Mouse (Mus musculus) CH12.LX (cell line): ENCODE measurements at regions not wholly inside any gene's neighbourhood (a gene's known extent, or its start where the extent isn't known, plus 50 kb on each side); places are given as distances from the start of the nearest gene placed in this dataset.

ENCODE experiments used
- DNase-seq: peaks from one replicate; pipeline ENCODE4 v3.0.0-alpha.2; 2013; ENCODE audit errors: extremely low read depth
- H3K27ac ChIP-seq: 2 replicates; pipeline ENCODE4 v1.5.1; 2012; ENCODE audit warnings: low read depth, mild to moderate bottlenecking, control low read depth, moderate library complexity; ENCODE audit not compliant: insufficient read depth
- H3K27me3 ChIP-seq: replicated peaks from 2 replicates; pipeline ENCODE3; 2012; ENCODE audit warnings: inconsistent platforms
- H3K36me3 ChIP-seq, 2 experiments: replicated peaks in 1 of 2; 2 replicates each; pipeline versions ENCODE3 to v1.6.1; 2012; ENCODE audit warnings: inconsistent platforms in 1 of 2, low read length in 1 of 2, mild to moderate bottlenecking in 1 of 2, mixed read lengths in 1 of 2, moderate library complexity in 1 of 2; ENCODE audit not compliant: control insufficient read depth in 1 of 2, insufficient read depth in 1 of 2
- H3K4me1 ChIP-seq, 2 experiments: 2 replicates each; pipeline ENCODE4 v1.6.1; 2012; ENCODE audit warnings: inconsistent platforms in 1 of 2, moderate library complexity in 1 of 2; ENCODE audit not compliant: insufficient read depth in 2 of 2, control insufficient read depth in 1 of 2
- H3K4me2 ChIP-seq: 2 replicates; pipeline ENCODE4 v1.6.1; 2012; ENCODE audit warnings: low read depth, mild to moderate bottlenecking, control low read depth; ENCODE audit not compliant: poor library complexity, insufficient read depth, severe bottlenecking
- H3K4me3 ChIP-seq, 3 experiments: fragments of 150-350 bp in 1 of 3; sonication (generic) in 1 of 3; replicated peaks in 1 of 3; 2 replicates each; pipeline versions ENCODE3 to v1.5.1; 2011 to 2012; ENCODE audit warnings: low read depth in 2 of 3, low read length in 2 of 3, mild to moderate bottlenecking in 2 of 3, moderate library complexity in 2 of 3, control low read depth in 1 of 3, improper control_type of control experiment in 1 of 3, inconsistent platforms in 1 of 3, mixed read lengths in 1 of 3; ENCODE audit not compliant: poor library complexity in 1 of 3
- H3K79me2 ChIP-seq: replicated peaks from 2 replicates; pipeline ENCODE4 v1.6.1; 2012; ENCODE audit warnings: mild to moderate bottlenecking, moderate library complexity; ENCODE audit not compliant: control insufficient read depth, poor library complexity, insufficient read depth, severe bottlenecking; ENCODE audit errors: extremely low read depth
- H3K9ac ChIP-seq: 2 replicates; pipeline ENCODE4 v1.6.1; 2012; ENCODE audit warnings: low read depth, mild to moderate bottlenecking, control low read depth, moderate library complexity; ENCODE audit not compliant: insufficient read depth
- H3K9me3 ChIP-seq: replicated peaks from 2 replicates; pipeline ENCODE3; 2012; ENCODE audit warnings: low read length, inconsistent platforms, mixed read lengths
- BHLHE40 ChIP-seq: IDR thresholded peaks from 2 replicates; pipeline ENCODE4 v1.6.1; 2011; ENCODE audit warnings: mild to moderate bottlenecking, low read depth, low read length, improper control_type of control experiment
- CTCF ChIP-seq, 2 experiments: IDR thresholded peaks in 1 of 2; conservative IDR thresholded peaks in 1 of 2; 2 replicates each; pipeline ENCODE4 v1.5.1; 2011 to 2012; ENCODE audit warnings: low read depth in 2 of 2, low read length in 2 of 2, improper control_type of control experiment in 1 of 2, inconsistent platforms in 1 of 2, mild to moderate bottlenecking in 1 of 2, moderate library complexity in 1 of 2
- EP300 ChIP-seq: IDR thresholded peaks from 2 replicates; pipeline ENCODE4 v1.6.1; 2011; ENCODE audit warnings: low read length, improper control_type of control experiment
- ETS1 ChIP-seq: conservative IDR thresholded peaks from 2 replicates; pipeline ENCODE4 v1.6.1; 2012; ENCODE audit warnings: low read depth, mild to moderate bottlenecking, inconsistent platforms, low read length, improper control_type of control experiment, moderate library complexity
- HCFC1 ChIP-seq: IDR thresholded peaks from 2 replicates; pipeline ENCODE4 v1.6.1; 2012; ENCODE audit warnings: low read depth, mild to moderate bottlenecking, inconsistent platforms, low read length, improper control_type of control experiment
- JUN ChIP-seq: IDR thresholded peaks from 2 replicates; pipeline ENCODE4 v1.6.1; 2011; ENCODE audit warnings: low read depth, mild to moderate bottlenecking, low read length, improper control_type of control experiment, moderate library complexity; ENCODE audit not compliant: insufficient read depth
- KAT2A ChIP-seq: IDR thresholded peaks from 2 replicates; pipeline ENCODE4 v1.6.1; 2012; ENCODE audit warnings: low read length, improper control_type of control experiment, inconsistent platforms; ENCODE audit not compliant: insufficient replicate concordance
- NRF1 ChIP-seq: IDR thresholded peaks from 2 replicates; pipeline ENCODE4 v1.6.1; 2014; ENCODE audit warnings: low read depth, mild to moderate bottlenecking, inconsistent platforms, low read length, improper control_type of control experiment, moderate library complexity
- POLR2A ChIP-seq: IDR thresholded peaks from 2 replicates; pipeline ENCODE4 v1.6.1; 2011; ENCODE audit warnings: low read depth, mild to moderate bottlenecking, improper control_type of control experiment, low read length
- POLR2AphosphoS2 ChIP-seq: IDR thresholded peaks from 2 replicates; pipeline ENCODE4 v1.6.1; 2011; ENCODE audit warnings: low read depth, low read length, improper control_type of control experiment
- RAD21 ChIP-seq: IDR thresholded peaks from 2 replicates; pipeline ENCODE4 v1.6.1; 2011; ENCODE audit warnings: low read depth, mild to moderate bottlenecking, low read length, improper control_type of control experiment, moderate library complexity
- RCOR1 ChIP-seq: conservative IDR thresholded peaks from 2 replicates; pipeline ENCODE4 v1.6.1; 2012; ENCODE audit warnings: low read depth, mild to moderate bottlenecking, inconsistent platforms, low read length, improper control_type of control experiment
- TCF12 ChIP-seq: IDR thresholded peaks from 2 replicates; pipeline ENCODE4 v1.6.1; 2014; ENCODE audit warnings: low read depth, mild to moderate bottlenecking, inconsistent platforms, low read length, improper control_type of control experiment
- UBTF ChIP-seq: IDR thresholded peaks from 2 replicates; pipeline ENCODE4 v1.6.1; 2012; ENCODE audit warnings: low read depth, mild to moderate bottlenecking, inconsistent platforms, low read length, improper control_type of control experiment, moderate library complexity
- USF2 ChIP-seq: conservative IDR thresholded peaks from 2 replicates; pipeline ENCODE4 v1.6.1; 2011; ENCODE audit warnings: low read depth, low read length, improper control_type of control experiment
- ZKSCAN1 ChIP-seq: IDR thresholded peaks from 2 replicates; pipeline ENCODE4 v1.6.1; 2012; ENCODE audit warnings: low read depth, inconsistent platforms, low read length, improper control_type of control experiment, borderline replicate concordance
- ZNF384 ChIP-seq: IDR thresholded peaks from 2 replicates; pipeline ENCODE4 v1.6.1; 2012; ENCODE audit warnings: low read depth, low read length, improper control_type of control experiment, inconsistent platforms
- dilution Hi-C: fragments of 300-500 bp; cut with MboI; formaldehyde crosslinking; loops from 2 replicates; pipeline ENCODE4 v1.14.3; 2020; ENCODE audit warnings: low sequenced_read_pairs; ENCODE audit not compliant: extremely low pct_unique_long_range_greater_than_20kb, extremely low pct_ligation_motif_present
- in situ Hi-C: fragments of 300-500 bp; cut with MboI; formaldehyde crosslinking; loops from 3 replicates; pipeline ENCODE4 v1.14.3; 2019; ENCODE audit warnings: low sequenced_read_pairs, low pct_ligation_motif_present, low pct_unique_long_range_greater_than_20kb, mixed read lengths

- Histone ChIP-seq H3K27me3 (no peaks in the 10 kb centered on the region), H3K36me3 (no peaks in the 10 kb centered on the region), H3K27ac (no peak overlapping the region), H3K9me3 (peaks cover 93% of the 10 kb centered on the region), H3K9ac (no peak overlapping the region), H3K4me2 (no peak overlapping the region), H3K4me3 (no peak overlapping the region), H3K4me1 (no peaks in the 10 kb centered on the region), H3K79me2 (no peaks in the 10 kb centered on the region)
- no peak for DNase-seq
- in situ Hi-C loops (no loop called here), dilution Hi-C loops (no loop called here)
- no peak for TF ChIP-seq ZNF384
- no peak for TF ChIP-seq CTCF (conservative IDR thresholded peaks at IDR 0.05 in 1 of 2, IDR thresholded peaks at IDR 0.05 in 1 of 2; ENCODE audit: low read depth in 2 of 2, low read length in 2 of 2)
- TF ChIP-seq ZKSCAN1 = no peak
- TF ChIP-seq KAT2A = no peak
- no peak for TF ChIP-seq BHLHE40
- no peak for TF ChIP-seq JUN
- no peak for TF ChIP-seq POLR2A
- no peak for TF ChIP-seq NRF1
- TF ChIP-seq EP300 = no peak
- no peak for TF ChIP-seq ETS1
- no peak for TF ChIP-seq TCF12
- no peak for TF ChIP-seq UBTF
Measured at GRCm38 (mm10) chr17:48784417-48784816, 147.8 kb upstream of the Lrfn2 start.

- H3K27me3 ChIP-seq = no peaks in the 10 kb centered on the region
- no peak overlapping the region for H3K4me3 ChIP-seq
- no peaks in the 10 kb centered on the region for H3K36me3 ChIP-seq
- no peak overlapping the region for H3K27ac ChIP-seq
- H3K79me2 ChIP-seq = no peaks in the 10 kb centered on the region
- no peaks in the 10 kb centered on the region for H3K4me1 ChIP-seq
- dilution Hi-C loops = no loop called here
- no peak overlapping the region for H3K9ac ChIP-seq
- no peak for DNase-seq
- H3K4me2 ChIP-seq = no peak overlapping the region
- TF ChIP-seq RCOR1 = no peak
- no peak for TF ChIP-seq TCF12
- TF ChIP-seq HCFC1 = no peak
- no peak for TF ChIP-seq USF2
- TF ChIP-seq ZKSCAN1 = no peak
- TF ChIP-seq JUN = no peak
- TF ChIP-seq RAD21 = no peak
- TF ChIP-seq POLR2AphosphoS2 = no peak
- peaks cover 94% of the 10 kb centered on the region for H3K9me3 ChIP-seq
- in situ Hi-C loops = no loop called here
Measured at GRCm38 (mm10) chr17:48786501-48786900, 145.7 kb upstream of the Lrfn2 start.
